Mouse (Mus musculus) embryonic fibroblast, embryonic 13.5 days (primary cell): Measurements from ENCODE around the gene H2al1d. TPM values are rescaled to one million over a fixed set of nuclear protein-coding genes. Genes with fewer than 3 reads are reported as not detected.
"Not testable (repeated sequence)": the region's sequence is repeated elsewhere in the genome, so short reads cannot be mapped to it uniquely, and the experiment has no call there.

Experiments
- H3K27ac ChIP-seq: 2 replicates; pipeline ENCODE4 v1.5.1; 2012; ENCODE audit warnings: low read length, control low read depth, inconsistent platforms; ENCODE audit not compliant: insufficient read depth
- H3K4me1 ChIP-seq: 2 replicates; pipeline ENCODE4 v1.6.1; 2011; ENCODE audit warnings: low read length; ENCODE audit not compliant: control insufficient read depth, insufficient read depth
- H3K4me3 ChIP-seq: 2 replicates; pipeline ENCODE4 v1.5.1; 2011; ENCODE audit warnings: mild to moderate bottlenecking, control low read depth, low read length; ENCODE audit not compliant: insufficient read depth
- CTCF ChIP-seq: IDR thresholded peaks from 2 replicates; pipeline ENCODE4 v1.5.1; 2011; ENCODE audit warnings: mild to moderate bottlenecking, control low read depth, low read length, moderate library complexity, borderline replicate concordance; ENCODE audit not compliant: insufficient read depth
- POLR2A ChIP-seq: IDR thresholded peaks from 2 replicates; pipeline ENCODE4 v1.6.1; 2011; ENCODE audit warnings: low read depth, mild to moderate bottlenecking, control low read depth, low read length, moderate library complexity
- polyA plus RNA-seq: library from polyadenylated mRNA; stranded (reverse); fragments of >200 nt; gene quantifications from 2 replicates; pipeline ENCODE4 v1.2.4, GENCODE M21; 2011; ENCODE audit warnings: low read depth; ENCODE audit not compliant: missing spikeins, insufficient read length

Gene H2al1d
- polyA plus RNA-seq: not detected in 2 replicates

GRCm38 (mm10) chrX:11308524-11308923 is at the start of gene H2al1d:
Gene H2al1d, plus strand, starts transcription at chrX:11308824.
- not testable (repeated sequence) for H3K4me1 ChIP-seq, H3K4me3 ChIP-seq, H3K27ac ChIP-seq

GRCm38 (mm10) chrX:11264918-11265317 is 43.7 kb upstream of the H2al1d start:
- no peak for TF ChIP-seq CTCF
- no peak for TF ChIP-seq POLR2A
- H3K4me1 ChIP-seq: no peaks in the 10 kb centered on the region; the same call in 1 of the 2 replicates
- H3K4me3 ChIP-seq: no peak overlapping the region
- no peak overlapping the region for H3K27ac ChIP-seq

- TF ChIP-seq CTCF (no peak), POLR2A (no peak)
- H3K4me3 ChIP-seq: no peak overlapping the region
- no peaks in the 10 kb centered on the region; the same call in 1 of the 2 replicates for H3K4me1 ChIP-seq
- no peak overlapping the region for H3K27ac ChIP-seq
Observed at GRCm38 (mm10) chrX:11267791-11268190, 40.8 kb upstream of the H2al1d start.

GRCm38 (mm10) chrX:11269074-11269473 is 39.5 kb upstream of the H2al1d start:
- no peaks in the 10 kb centered on the region; the same call in 1 of the 2 replicates for H3K4me1 ChIP-seq
- no peak for TF ChIP-seq CTCF
- no peak for TF ChIP-seq POLR2A
- no peak overlapping the region for H3K27ac ChIP-seq
- H3K4me3 ChIP-seq: no peak overlapping the region

GRCm38 (mm10) chrX:11273190-11273589 is 35.4 kb upstream of the H2al1d start:
- H3K4me3 ChIP-seq: no peak overlapping the region
- TF ChIP-seq CTCF (no peak), POLR2A (no peak)
- no peaks in the 10 kb centered on the region for H3K4me1 ChIP-seq
- H3K27ac ChIP-seq: no peak overlapping the region

GRCm38 (mm10) chrX:11277083-11277482 is 31.5 kb upstream of the H2al1d start:
- no peaks in the 10 kb centered on the region for H3K4me1 ChIP-seq
- no peak overlapping the region for H3K27ac ChIP-seq
- H3K4me3 ChIP-seq: no peak overlapping the region
- TF ChIP-seq CTCF: no peak
- no peak for TF ChIP-seq POLR2A

GRCm38 (mm10) chrX:11280741-11281140 is 27.9 kb upstream of the H2al1d start:
- TF ChIP-seq CTCF (no peak), POLR2A (no peak)
- Histone ChIP-seq H3K4me1 (no peaks in the 10 kb centered on the region), H3K4me3 (no peak overlapping the region), H3K27ac (no peak overlapping the region)

- no peaks in the 10 kb centered on the region for H3K4me1 ChIP-seq
- H3K4me3 ChIP-seq: no peak overlapping the region
- no peak overlapping the region for H3K27ac ChIP-seq
- TF ChIP-seq POLR2A (no peak), CTCF (no peak)
Observed at GRCm38 (mm10) chrX:11288306-11288882, 20.2 kb upstream of the H2al1d start.

- H3K4me1 ChIP-seq: no peaks in the 10 kb centered on the region
- H3K27ac ChIP-seq: no peak overlapping the region
- no peak for TF ChIP-seq POLR2A
- TF ChIP-seq CTCF: no peak
- H3K4me3 ChIP-seq: no peak overlapping the region
Observed at GRCm38 (mm10) chrX:11289244-11289643, 19.4 kb upstream of the H2al1d start.

- H3K27ac ChIP-seq, H3K4me3 ChIP-seq: not testable (repeated sequence)
Observed at GRCm38 (mm10) chrX:11298957-11299356, 9.7 kb upstream of the H2al1d start, which contains the start of gene H2al1a. Gene H2al1a, plus strand, starts transcription at chrX:11299257.

GRCm38 (mm10) chrX:11302132-11302531 is 6.5 kb upstream of the H2al1d start, which contains the start of gene H2al1b:
Gene H2al1b, plus strand, starts transcription at chrX:11302432.
- H3K4me3 ChIP-seq, H3K27ac ChIP-seq, H3K4me1 ChIP-seq: not testable (repeated sequence)

More at GRCm38 (mm10) chrX:11298957-11299356, 9.7 kb upstream of the H2al1d start, which contains the start of gene H2al1a:
- H3K4me1 ChIP-seq: not testable (repeated sequence)

- H3K27ac ChIP-seq, H3K4me1 ChIP-seq, H3K4me3 ChIP-seq: not testable (repeated sequence)
Observed at GRCm38 (mm10) chrX:11305355-11305754, 3.3 kb upstream of the H2al1d start, which contains the start of gene H2al1c. Gene H2al1c, plus strand, starts transcription at chrX:11305655.

- not testable (repeated sequence) for H3K27ac ChIP-seq, H3K4me1 ChIP-seq, H3K4me3 ChIP-seq
Observed at GRCm38 (mm10) chrX:11311634-11312033, 3.0 kb downstream of the H2al1d start, which contains the start of gene H2al1e. Gene H2al1e, plus strand, starts transcription at chrX:11311934.

GRCm38 (mm10) chrX:11314858-11315257 is 6.2 kb downstream of the H2al1d start, which contains the start of gene H2al1f:
Gene H2al1f, plus strand, starts transcription at chrX:11315158.
- H3K4me3 ChIP-seq, H3K4me1 ChIP-seq, H3K27ac ChIP-seq: not testable (repeated sequence)

- H3K4me1 ChIP-seq, H3K27ac ChIP-seq, H3K4me3 ChIP-seq: not testable (repeated sequence)
Observed at GRCm38 (mm10) chrX:11317956-11318355, 9.3 kb downstream of the H2al1d start, which contains the start of gene H2al1g. Gene H2al1g, plus strand, starts transcription at chrX:11318256.
